Mouse (Mus musculus): ENCODE data around the gene Rabgef1. TPM values are rescaled to one million over a fixed set of nuclear protein-coding genes. Genes with fewer than 3 reads are reported as not detected.

Gene Rabgef1
- polyA plus RNA-seq, 1 experiment = 21.0 TPM

DNA sequence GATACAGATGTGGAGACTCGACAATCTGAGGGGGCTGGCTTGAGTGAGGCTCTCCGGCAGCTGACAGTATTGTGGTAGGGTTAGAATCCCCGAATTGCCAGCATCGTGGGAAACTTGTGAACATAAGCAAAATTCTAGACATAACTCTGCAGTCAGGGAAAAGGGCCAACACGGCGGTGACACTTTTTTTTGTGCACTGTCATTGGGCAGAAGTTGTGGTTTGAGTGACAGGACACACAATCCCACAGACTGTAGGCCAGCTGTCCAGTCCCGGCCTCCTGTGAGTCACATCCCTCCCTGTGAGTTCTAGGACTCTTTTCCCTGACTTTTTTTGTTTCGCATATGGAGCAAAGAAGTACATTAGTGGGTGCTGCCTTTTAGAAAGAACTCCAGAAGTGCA lies 25.6 kb upstream of the Rabgef1 start:
- no peak overlapping the region for H3K4me3 ChIP-seq (ENCODE audit: control insufficient read depth, insufficient read depth, low read length)
- H3K4me1 ChIP-seq (replicated peaks; ENCODE audit: control insufficient read depth, insufficient read depth, low read length) = peaks cover 10% of the 10 kb centered on the region
- no peaks in the 10 kb centered on the region for H3K36me3 ChIP-seq (ENCODE audit: control insufficient read depth, insufficient read depth, low read length)
- no peak overlapping the region for H3K27ac ChIP-seq (ENCODE audit: control insufficient read depth, insufficient read depth, low read length)
- DNase-seq = no peak
- TF ChIP-seq POLR2A (IDR thresholded peaks at IDR 0.05; ENCODE audit: control insufficient read depth, extremely low read depth, insufficient read depth, low read length, poor library complexity) (no peak), CTCF (IDR thresholded peaks at IDR 0.05; ENCODE audit: borderline replicate concordance, control insufficient read depth, extremely low read depth, insufficient read depth, low read length, poor library complexity) (no peak)
- no peaks in the 10 kb centered on the region for H3K27me3 ChIP-seq (ENCODE audit: control insufficient read depth, insufficient read depth, low read length)
- WGBS = 73% methylated on average over 8 of the region's 8 CpGs

DNA sequence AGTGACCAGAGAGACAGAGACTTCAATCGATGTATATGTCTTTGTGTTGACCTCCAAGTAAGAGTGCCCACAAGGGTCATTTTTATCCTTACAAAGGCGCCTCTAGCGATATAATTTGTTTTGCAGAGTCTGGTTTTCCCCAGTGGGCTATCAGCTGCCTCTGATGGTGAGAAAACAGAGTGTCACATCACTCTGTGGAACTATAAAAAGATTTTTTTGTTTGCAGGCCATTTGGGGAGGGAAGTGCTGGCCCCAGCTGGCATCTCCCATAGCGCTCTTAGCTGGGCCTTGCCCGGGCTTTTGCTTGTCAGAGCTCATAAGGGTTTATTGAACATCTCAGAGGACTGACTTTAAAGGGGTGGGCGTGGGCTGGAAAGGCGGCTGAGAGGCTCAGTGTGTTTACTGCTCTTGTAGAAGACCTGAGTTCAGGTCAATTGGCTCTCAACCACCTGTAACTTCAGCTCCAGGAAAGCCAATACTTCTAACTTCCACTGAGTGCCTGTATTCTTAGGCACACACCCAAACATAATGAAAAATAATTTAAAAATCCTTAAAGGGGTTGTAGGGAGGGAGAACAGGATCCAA lies 21.8 kb upstream of the Rabgef1 start:
- Histone ChIP-seq H3K4me1 (replicated peaks; ENCODE audit: control insufficient read depth, insufficient read depth, low read length) (peaks cover 3% of the 10 kb centered on the region; the same call in 1 of the 2 replicates), H3K27me3 (ENCODE audit: control insufficient read depth, insufficient read depth, low read length) (no peaks in the 10 kb centered on the region), H3K27ac (ENCODE audit: control insufficient read depth, insufficient read depth, low read length) (no peak overlapping the region), H3K4me3 (ENCODE audit: control insufficient read depth, insufficient read depth, low read length) (no peak overlapping the region), H3K36me3 (ENCODE audit: control insufficient read depth, insufficient read depth, low read length) (no peaks in the 10 kb centered on the region)
- no peak for DNase-seq
- no peak for TF ChIP-seq POLR2A (IDR thresholded peaks at IDR 0.05; ENCODE audit: control insufficient read depth, extremely low read depth, insufficient read depth, low read length, poor library complexity)
- no peak for TF ChIP-seq CTCF (IDR thresholded peaks at IDR 0.05; ENCODE audit: borderline replicate concordance, control insufficient read depth, extremely low read depth, insufficient read depth, low read length, poor library complexity)
- 96% methylated on average over 7 of the region's 7 CpGs for WGBS

DNA sequence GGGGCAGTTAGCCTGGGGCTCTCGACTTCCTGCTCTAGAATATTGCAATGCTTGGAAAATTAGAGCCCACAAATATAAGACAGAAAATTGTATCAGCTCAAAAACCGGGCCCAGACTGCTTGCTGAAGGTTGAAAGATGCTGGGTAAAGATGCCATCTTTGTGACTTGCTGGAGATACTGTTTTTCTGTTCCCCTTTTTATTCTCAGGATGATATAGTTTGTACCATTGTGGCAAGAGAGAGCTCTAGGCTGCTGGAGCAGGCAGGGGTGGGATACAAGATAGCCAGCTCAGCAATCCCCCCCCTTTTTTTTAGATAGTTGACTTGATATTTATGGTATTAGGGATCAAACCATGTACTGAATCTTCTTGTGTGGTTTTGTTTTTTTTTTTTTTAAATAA lies 17.3 kb upstream of the Rabgef1 start:
- WGBS = 89% methylated on average over 2 of the region's 2 CpGs
- DNase-seq = no peak
- Histone ChIP-seq H3K4me3 (ENCODE audit: control insufficient read depth, insufficient read depth, low read length) (no peak overlapping the region), H3K27ac (ENCODE audit: control insufficient read depth, insufficient read depth, low read length) (no peak overlapping the region), H3K27me3 (ENCODE audit: control insufficient read depth, insufficient read depth, low read length) (no peaks in the 10 kb centered on the region), H3K36me3 (ENCODE audit: control insufficient read depth, insufficient read depth, low read length) (no peaks in the 10 kb centered on the region), H3K4me1 (replicated peaks; ENCODE audit: control insufficient read depth, insufficient read depth, low read length) (no peaks in the 10 kb centered on the region)
- TF ChIP-seq POLR2A (IDR thresholded peaks at IDR 0.05; ENCODE audit: control insufficient read depth, extremely low read depth, insufficient read depth, low read length, poor library complexity) = no peak
- no peak for TF ChIP-seq CTCF (IDR thresholded peaks at IDR 0.05; ENCODE audit: borderline replicate concordance, control insufficient read depth, extremely low read depth, insufficient read depth, low read length, poor library complexity)

DNA sequence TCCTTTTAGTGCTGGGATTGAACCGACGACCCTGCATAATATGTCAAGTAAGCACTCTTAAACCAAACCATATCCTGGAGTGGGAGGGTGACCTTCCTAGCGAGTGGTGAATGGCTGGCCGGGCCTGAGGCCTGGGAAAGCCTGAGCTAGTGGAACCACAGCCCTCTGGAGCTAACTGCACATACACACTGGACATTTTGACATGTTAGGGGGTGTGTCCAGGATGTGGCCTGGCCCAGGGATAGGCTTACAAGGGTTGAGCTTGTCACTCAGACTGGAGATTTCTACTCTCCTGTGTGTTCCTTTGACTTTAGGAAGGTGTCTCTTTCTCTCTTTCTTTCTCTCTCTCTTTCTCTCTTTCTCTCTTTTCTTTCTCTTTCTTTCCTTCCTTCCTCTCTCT lies 13.1 kb upstream of the Rabgef1 start:
- WGBS = 90% methylated on average over 4 of the region's 4 CpGs
- no peak for DNase-seq
- TF ChIP-seq POLR2A (IDR thresholded peaks at IDR 0.05; ENCODE audit: control insufficient read depth, extremely low read depth, insufficient read depth, low read length, poor library complexity) (no peak), CTCF (IDR thresholded peaks at IDR 0.05; ENCODE audit: borderline replicate concordance, control insufficient read depth, extremely low read depth, insufficient read depth, low read length, poor library complexity) (no peak)

DNA sequence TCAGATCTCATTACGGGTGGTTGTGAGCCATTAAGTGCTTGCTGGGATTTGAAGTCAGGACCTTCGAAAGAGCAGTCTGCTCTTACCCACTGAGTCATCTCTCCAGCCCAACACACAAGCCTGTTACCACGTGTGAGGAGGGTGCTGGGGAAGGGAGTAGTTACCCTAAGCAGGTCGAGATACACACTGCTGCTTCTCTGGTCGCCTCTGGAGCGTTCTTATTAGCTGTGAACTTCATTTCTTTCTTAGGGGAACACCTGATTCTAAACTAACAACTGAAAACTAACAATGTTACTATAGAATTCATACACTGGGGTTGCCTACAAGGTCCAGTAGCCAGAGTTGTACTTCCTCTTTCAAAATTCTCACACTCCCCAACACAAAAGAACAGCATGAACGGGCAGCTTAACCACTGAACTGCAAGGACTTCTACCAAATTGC lies 11.8 kb upstream of the Rabgef1 start:
- WGBS = 47% methylated on average over 7 of the region's 7 CpGs
- H3K27me3 ChIP-seq (ENCODE audit: control insufficient read depth, insufficient read depth, low read length) = no peaks in the 10 kb centered on the region
- no peak for DNase-seq
- no peak for TF ChIP-seq POLR2A (IDR thresholded peaks at IDR 0.05; ENCODE audit: control insufficient read depth, extremely low read depth, insufficient read depth, low read length, poor library complexity)
- TF ChIP-seq CTCF (IDR thresholded peaks at IDR 0.05; ENCODE audit: borderline replicate concordance, control insufficient read depth, extremely low read depth, insufficient read depth, low read length, poor library complexity) = no peak
- H3K27ac ChIP-seq (ENCODE audit: control insufficient read depth, insufficient read depth, low read length) = no peak overlapping the region
- no peaks in the 10 kb centered on the region for H3K4me1 ChIP-seq (replicated peaks; ENCODE audit: control insufficient read depth, insufficient read depth, low read length)
- no peaks in the 10 kb centered on the region for H3K36me3 ChIP-seq (ENCODE audit: control insufficient read depth, insufficient read depth, low read length)
- H3K4me3 ChIP-seq (ENCODE audit: control insufficient read depth, insufficient read depth, low read length) = no peak overlapping the region

More for the DNA sequence above, 13.1 kb upstream of the Rabgef1 start:
- Histone ChIP-seq H3K4me1 (replicated peaks; ENCODE audit: control insufficient read depth, insufficient read depth, low read length) (no peaks in the 10 kb centered on the region), H3K27ac (ENCODE audit: control insufficient read depth, insufficient read depth, low read length) (no peak overlapping the region), H3K27me3 (ENCODE audit: control insufficient read depth, insufficient read depth, low read length) (no peaks in the 10 kb centered on the region), H3K36me3 (ENCODE audit: control insufficient read depth, insufficient read depth, low read length) (no peaks in the 10 kb centered on the region), H3K4me3 (ENCODE audit: control insufficient read depth, insufficient read depth, low read length) (no peak overlapping the region)

DNA sequence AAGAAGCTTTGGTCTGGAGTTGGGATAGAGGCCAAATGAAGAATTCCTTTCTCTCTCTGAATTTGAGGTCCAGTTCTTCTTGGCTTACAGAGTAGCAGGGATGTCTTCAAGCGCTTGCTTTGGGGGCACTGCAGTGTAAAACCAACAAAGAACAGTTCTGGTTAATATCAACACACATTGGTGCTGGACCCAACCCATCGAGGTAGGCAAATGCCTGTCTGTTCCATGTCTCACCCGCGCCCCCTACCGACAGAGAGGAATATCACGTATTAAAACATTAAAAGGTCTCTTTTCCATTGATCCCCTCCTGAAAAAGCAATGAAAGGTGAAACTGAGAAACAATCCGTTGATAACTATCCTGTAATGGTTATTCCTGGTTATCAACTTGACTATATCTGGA lies 7.9 kb upstream of the Rabgef1 start:
- Histone ChIP-seq H3K4me3 (ENCODE audit: control insufficient read depth, insufficient read depth, low read length) (no peak overlapping the region), H3K27ac (ENCODE audit: control insufficient read depth, insufficient read depth, low read length) (no peak overlapping the region), H3K27me3 (ENCODE audit: control insufficient read depth, insufficient read depth, low read length) (no peaks in the 10 kb centered on the region), H3K36me3 (ENCODE audit: control insufficient read depth, insufficient read depth, low read length) (no peaks in the 10 kb centered on the region), H3K4me1 (replicated peaks; ENCODE audit: control insufficient read depth, insufficient read depth, low read length) (no peaks in the 10 kb centered on the region)
- no peak for TF ChIP-seq CTCF (IDR thresholded peaks at IDR 0.05; ENCODE audit: borderline replicate concordance, control insufficient read depth, extremely low read depth, insufficient read depth, low read length, poor library complexity)
- no peak for TF ChIP-seq POLR2A (IDR thresholded peaks at IDR 0.05; ENCODE audit: control insufficient read depth, extremely low read depth, insufficient read depth, low read length, poor library complexity)
- DNase-seq = peak; percentile 77
- 4% methylated on average over 7 of the region's 7 CpGs for whole genome bisulfite sequencing

DNA sequence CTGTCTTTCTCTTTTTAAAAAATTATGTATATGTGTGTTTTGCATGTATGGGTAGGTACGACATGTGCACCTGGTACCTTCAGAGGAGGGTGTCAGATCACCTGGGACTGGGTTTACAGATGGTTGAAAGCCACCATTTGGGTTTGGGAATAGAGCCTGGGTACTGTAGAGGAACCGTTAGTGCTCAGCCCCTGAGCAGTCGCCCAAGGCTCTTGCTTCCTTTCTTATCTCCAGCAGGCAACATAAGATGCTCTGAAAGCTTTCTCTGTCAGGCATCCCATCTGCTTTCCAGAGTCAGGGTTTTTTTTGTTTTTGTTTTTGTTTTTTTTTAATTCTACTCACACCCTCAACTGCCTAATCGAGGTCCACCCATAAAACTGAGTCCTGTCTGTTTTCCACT lies 6.4 kb upstream of the Rabgef1 start:
- Histone ChIP-seq H3K27ac (ENCODE audit: control insufficient read depth, insufficient read depth, low read length) (no peak overlapping the region), H3K36me3 (ENCODE audit: control insufficient read depth, insufficient read depth, low read length) (no peaks in the 10 kb centered on the region), H3K27me3 (ENCODE audit: control insufficient read depth, insufficient read depth, low read length) (no peaks in the 10 kb centered on the region), H3K4me1 (replicated peaks; ENCODE audit: control insufficient read depth, insufficient read depth, low read length) (no peaks in the 10 kb centered on the region), H3K4me3 (ENCODE audit: control insufficient read depth, insufficient read depth, low read length) (no peak overlapping the region)
- no peak for DNase-seq
- WGBS = 91% methylated on average over 4 of the region's 4 CpGs
- TF ChIP-seq POLR2A (IDR thresholded peaks at IDR 0.05; ENCODE audit: control insufficient read depth, extremely low read depth, insufficient read depth, low read length, poor library complexity) (no peak), CTCF (IDR thresholded peaks at IDR 0.05; ENCODE audit: borderline replicate concordance, control insufficient read depth, extremely low read depth, insufficient read depth, low read length, poor library complexity) (no peak)

All from thymus, adult 2 months (tissue).